Mouse (Mus musculus) thymus, postnatal 0 days (tissue): ENCODE measurements around the gene Ccdc74a. TPM values are rescaled to one million over a fixed set of nuclear protein-coding genes. Genes with fewer than 3 reads are reported as not detected.

Experiments
- DNase-seq: peaks from one replicate; pipeline ENCODE4 v3.0.0-alpha.2; 2015; ENCODE audit warnings: low spot score
- polyA plus RNA-seq: library from polyadenylated mRNA; unstranded; fragments of >200 nt; fragmentation: Nextera tagmentation; extraction: Ambion mirVana; gene quantifications from 2 replicates; pipeline ENCODE4 v1.2.1, GENCODE M21; 2015

The Ccdc74a gene
- polyA plus RNA-seq, 1 experiment from 2014 or later = 1.1 TPM

DNA sequence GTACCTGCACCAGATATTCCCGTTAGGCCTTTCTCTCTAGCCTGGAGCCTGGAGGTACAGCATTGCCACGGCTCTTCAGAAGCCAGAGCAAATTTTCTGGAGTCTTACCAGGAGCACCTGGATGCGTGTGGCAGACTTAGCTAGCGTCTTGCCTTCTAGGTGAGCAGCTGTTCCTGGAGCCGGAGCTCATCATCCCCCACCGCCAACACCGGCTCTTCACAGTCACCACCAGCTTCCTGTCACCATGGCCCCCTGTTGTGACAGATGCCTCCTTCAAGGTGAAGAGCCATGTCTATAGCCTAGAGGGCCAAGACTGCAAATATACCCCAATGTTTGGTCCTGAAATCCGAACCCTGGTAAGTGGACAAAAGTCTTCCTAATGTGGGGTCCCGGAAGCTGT is 5.6 kb upstream of the Ccdc74a start:
- no peak for DNase-seq

DNA sequence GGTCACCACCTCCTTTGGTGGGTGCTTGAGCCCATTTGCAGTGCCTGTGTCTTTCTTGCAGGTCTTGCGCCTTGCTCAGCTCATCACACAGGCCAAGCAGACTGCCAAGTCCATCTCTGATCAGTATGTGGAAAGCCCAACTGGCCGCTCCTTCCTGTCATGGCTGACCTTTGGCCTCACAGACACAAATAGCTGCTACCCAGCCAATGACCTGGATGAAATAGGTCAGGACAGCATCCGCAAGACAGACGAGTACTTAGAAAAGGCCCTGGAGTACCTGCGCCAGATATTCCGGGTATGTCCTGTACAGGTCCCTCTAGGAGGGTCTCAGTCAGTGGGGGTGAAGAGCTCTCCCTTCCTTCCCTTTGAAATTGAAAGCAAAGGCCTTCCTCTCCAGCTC is 5.0 kb upstream of the Ccdc74a start:
- DNase-seq = no peak

DNA sequence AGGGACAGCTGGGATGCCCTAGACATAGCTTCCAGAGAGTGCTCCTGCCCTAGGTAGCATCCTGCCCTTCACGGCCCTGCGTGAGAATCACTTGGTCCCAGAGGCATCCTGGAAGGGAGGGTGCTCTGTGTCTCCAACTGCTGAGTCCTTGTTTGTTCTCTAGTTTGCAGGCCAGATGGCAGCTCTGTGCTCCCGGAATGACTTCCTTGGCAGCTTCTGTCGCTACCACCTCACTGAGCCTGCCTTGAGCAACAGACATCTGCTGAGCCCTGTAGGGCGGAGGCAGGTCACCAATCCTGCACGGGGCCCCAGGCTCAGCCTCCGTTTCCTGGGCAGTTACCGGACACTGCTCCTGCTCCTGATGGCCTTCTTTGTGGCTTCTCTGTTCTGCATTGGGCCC is 4.0 kb upstream of the Ccdc74a start:
- DNase-seq = no peak

DNA sequence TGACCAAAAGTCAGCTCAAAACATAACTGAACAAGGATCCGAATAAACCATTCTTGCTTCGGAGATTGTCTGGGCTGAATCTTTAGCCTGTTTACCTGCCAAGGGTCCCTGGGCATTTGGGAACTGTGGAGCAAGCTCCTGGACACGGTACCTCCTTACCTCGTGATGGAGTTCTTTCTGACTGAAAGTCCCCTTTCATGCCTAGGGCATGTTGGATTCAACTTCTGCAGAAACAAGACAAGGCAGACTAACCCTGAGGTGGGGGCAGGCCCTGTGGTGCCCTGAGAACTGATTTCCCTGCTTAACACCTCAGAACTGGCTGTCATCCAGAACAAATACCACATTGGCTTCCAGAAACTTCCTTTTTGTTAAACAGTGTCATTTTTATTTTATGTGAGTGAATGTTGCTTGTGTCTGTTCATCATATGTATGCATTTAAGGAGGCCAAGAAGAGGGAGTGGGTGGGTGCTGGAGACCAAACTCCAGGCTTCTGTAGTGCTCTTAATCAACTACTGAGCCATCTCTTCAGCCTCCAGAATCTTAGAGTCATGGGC is 2.8 kb upstream of the Ccdc74a start:
- DNase-seq = no peak

DNA sequence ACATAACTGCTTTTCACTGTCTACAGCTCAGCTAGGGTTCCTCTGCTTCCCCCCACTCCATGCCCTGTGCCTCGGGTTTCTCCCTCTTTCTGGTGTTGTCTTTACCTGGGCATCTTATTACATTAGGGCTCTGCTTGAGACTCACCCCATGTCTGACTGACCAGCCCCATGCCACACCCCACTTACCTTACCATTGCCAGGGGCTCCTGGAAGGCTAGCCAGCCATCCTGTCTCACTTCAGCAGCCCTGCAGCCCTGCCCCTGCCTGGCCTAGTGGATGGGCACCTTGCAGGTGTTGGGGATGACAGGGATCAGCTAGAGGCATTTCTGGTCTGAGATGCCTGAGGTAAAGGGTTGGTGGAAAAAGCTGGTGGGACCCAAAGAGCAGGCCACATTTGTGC is 886 bp downstream of the Ccdc74a start:
- no peak for DNase-seq

DNA sequence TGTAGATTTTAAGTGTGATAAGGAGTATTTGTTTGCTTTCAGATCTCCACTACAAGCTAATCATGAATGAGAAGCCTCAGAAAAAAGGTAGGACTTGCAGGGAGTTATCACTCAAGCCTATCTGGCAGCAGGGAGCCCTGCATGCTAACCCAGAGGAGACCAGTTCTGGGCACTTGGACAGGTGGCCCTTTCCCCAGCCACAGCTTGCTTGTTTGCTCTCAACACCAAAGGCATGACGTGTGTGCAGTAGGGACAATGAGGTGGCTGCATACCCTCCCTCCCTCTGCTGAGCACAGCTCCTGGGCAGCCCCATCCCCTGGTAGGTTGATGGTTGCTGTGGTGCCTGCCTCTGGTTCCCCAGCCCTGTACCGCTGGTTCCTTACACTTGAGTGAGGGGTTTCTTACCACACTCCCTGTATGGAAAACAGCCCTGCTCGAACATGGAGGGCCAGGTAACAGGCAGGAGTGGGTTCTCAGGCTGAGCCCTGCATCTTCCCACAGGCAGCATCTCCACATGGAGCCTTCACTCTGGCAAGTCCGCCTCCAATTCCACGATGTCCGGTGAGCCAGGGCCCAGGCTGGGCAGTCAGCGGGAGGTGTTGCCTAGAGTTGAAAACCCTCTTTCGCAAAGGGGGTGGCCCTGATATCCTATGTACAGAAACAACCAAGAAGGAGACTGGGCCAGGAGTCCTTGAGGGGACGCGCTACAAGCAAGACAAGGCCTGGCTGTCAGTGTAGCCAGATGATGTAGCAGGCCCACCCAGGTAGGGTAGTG is 1.5 kb downstream of the Ccdc74a start:
- DNase-seq = no peak

DNA sequence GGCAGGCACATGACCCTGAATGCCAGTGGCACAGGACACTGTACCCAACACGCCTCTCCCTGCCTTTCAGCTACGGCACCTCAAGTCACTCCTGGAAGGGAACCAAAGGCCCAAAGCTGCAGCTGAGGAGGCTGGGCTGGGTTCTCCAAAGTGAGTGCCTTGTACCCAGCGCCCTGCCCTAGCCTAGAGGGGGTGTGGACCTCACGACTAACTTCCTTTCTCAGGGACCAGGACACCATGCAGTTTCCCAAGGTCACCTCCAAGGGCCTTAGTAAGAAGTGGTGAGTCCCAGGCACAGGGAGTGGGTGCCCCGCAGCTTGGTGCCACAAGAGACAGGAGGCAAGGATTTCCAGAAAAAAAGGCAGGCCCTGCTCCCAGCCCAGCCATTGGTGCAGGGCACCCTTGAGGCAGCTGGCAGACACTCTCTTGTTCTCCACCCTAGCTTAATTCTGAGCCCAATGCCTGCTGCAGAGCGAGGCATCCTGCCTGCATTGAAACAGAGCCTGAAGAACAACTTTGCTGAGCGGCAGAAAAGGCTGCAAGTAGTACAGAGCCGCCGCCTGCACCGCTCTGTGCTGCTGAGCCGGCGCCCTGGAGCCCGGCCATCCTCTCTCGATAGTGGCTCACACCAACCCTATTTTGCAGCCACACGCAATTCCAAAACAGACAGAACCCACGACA is 3.8 kb downstream of the Ccdc74a start:
- no peak for DNase-seq

DNA sequence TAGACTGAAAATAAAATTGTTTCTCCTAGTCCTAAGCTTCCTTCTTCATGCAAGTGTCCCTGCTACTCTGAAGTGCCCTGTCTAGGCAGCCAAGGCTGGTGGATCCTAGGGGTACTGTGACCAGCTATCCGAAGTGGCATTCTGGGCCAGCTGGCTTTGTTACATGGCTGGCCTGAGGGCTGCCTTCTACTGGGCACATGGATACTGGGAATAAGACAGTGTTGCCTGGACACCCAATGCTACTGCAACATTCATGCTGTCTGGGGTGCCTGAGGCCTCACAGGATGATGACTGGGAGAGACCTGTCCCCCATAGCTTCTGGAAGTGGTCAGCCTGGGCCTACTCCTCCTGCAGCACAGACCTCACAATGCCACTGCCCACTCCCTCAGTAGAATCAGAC is 4.4 kb downstream of the Ccdc74a start:
- no peak for DNase-seq

DNA sequence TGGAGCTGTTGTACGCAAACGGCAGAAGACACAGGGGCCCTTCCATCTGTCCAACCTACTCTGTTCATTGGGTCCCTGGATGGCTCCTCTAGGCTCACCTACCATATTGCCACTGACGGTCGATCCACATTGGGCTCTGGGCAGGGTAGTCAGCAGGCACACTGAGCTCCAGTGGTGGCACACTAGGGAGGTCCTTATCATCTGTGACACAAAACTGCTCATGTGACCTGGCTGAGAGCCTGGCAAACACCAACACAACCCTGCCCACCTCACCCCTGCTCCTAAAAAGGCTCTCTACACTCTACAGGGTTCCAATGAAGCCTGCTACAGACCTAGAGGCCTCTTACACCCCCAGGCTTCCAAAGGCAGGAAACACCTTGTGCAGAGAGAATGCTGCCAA is 6.3 kb downstream of the Ccdc74a start:
- DNase-seq = no peak

DNA sequence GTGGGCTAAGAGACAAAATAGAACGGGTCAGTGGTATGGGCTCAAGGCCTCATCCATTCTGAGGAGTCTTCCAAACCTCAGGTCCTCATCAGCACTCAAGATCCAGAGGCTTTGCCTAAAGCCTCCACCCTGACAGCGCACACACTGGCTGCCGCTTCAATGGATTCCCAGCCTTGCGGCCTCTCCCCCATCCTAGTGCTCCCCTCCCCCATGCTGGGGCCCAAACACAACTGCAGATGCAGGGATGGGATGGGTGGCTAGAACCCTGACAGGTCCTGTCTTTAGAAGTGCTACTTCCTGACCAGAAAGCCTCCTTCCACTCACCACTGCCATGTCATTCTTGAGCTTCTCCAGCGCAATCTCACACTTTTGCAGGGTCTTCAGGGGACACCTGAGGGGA is 7.3 kb downstream of the Ccdc74a start:
- no peak for DNase-seq

DNA sequence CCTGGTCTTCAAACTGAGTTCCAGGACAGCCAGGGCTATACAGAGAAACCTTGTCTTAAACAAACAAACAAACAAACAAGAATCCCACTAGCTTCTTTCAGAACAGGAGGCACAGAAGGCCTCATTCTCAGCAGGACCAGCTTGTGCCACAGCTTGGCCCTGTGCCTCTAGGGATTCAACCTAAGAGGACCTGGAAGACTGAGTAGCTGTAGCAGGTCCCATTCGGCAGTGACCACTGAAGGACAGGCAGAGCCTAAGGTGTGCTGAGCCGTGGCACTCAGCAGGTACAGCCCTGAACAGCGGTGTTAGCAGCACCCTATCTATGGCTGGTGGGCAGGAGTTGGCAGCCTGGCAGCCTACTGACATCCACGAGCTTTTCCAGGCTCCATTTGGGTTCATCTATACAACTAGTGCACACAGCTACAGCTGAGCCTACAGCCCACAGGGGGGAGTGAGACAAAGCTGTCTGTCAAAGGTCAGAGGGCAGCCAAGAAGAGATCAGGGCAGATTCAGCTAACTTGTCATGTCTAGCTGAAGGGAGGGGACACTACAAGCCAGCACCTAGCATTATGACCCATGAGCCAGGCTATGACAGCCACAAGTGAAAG is 8.0 kb downstream of the Ccdc74a start:
- no peak for DNase-seq

DNA sequence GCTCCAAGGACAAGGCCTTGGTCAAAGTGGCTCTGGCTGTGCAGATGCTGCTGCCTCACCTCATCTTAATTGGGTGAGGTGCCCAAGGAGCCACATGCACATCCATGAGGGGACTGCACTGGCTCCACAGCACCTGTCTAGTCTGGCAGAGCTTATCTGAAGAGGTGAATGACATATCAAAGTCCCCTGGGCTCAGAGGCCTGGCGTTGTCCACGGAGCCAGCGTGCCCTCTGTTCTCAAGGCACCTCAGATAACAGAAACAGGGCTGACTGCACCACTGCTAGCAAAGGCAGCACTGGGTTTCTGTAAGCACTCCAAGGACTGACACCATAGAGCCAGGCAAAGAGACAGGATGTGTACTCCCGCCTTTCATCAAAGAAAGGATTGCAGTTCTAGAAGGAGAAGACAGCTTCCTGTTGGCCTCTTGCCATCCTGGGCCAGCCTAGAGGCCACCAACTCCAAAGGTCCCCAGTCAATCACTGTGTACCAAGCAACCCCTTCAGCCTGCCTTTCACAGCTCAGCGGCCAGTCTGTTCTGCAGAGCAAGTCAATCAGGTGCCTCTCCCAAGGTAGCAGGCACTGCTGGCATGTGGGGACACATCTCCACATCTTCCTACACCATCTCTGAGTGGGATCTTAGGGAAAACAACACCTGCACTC is 10.1 kb downstream of the Ccdc74a start:
- DNase-seq = no peak

DNA sequence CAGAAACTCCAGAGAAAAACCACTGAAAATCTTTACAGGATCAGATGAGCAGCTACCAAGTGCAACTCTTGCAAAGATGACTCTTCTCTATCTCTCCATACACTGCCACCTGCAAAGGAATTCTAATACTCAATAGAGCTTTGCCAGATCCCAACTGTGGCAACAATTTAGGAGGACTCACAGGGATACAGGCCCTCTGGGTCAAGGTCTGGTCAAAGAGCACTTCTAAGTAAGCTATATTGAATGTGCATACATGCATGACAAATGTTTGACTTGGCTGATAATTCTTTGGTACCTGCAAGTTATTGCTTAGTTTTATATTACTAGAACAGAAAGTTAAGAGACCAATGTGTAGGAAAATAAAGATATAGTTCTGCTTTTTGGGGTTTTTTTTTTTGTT is 19.3 kb downstream of the Ccdc74a start:
- DNase-seq = no peak

DNA sequence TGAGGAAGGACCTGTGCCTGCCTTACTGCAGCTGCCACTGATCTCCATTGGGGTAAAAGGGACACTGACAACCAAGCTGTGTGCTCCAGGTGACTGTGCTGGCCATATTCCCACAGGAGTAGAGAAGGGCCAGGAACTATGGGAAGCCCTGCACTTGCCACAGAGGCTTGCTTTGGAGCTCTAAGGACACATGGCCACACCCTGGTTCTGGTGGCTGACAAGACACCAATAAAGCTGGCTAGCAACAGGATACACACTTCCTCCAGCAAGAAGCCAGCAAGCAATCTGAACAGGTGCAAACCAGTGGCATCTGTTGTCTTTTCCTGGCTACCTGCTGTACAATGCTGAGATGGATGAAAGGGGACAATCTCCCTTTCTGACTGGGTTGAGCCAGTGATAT is 23.6 kb downstream of the Ccdc74a start:
- no peak for DNase-seq

DNA sequence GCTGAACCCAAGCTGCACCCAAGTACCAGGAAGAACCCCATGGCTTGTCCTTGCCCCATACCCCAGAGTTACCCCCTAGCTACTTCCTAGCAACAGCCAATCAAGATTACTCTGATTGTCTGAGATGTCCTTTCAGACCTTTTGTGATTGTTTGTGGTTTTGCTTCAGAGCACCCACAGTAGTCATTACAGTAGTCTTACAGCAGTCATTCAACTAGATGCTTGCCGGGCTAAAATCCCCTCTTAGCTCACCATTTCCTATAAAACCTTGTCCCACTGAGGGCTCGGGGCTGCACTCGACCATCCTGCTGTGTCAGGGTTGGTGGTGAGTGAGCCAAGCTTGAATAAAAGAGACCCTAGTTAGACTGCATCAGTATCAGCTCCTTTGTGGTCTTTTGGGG is 48.6 kb downstream of the Ccdc74a start:
- DNase-seq = no peak

Other genes with a start within 250 kb of the Ccdc74a start
- gene Snap29, start 240.5 kb upstream of the Ccdc74a start, polyA plus RNA-seq = 14.1 and 14.8 TPM in 2 replicates
- 29.0 and 31.3 TPM in 2 replicates for gene Pi4ka, start 240.2 kb upstream of the Ccdc74a start, polyA plus RNA-seq
- gene Crkl, start 194.5 kb upstream of the Ccdc74a start, polyA plus RNA-seq = 59.8 and 68.0 TPM in 2 replicates
- gene Aifm3, start 156.9 kb upstream of the Ccdc74a start, polyA plus RNA-seq = 0.40 and 0.42 TPM in 2 replicates
- gene Lztr1, start 137.8 kb upstream of the Ccdc74a start, polyA plus RNA-seq = 30.9 and 36.4 TPM in 2 replicates
- 79.7 and 81.0 TPM in 2 replicates for gene Thap7, start 115.3 kb upstream of the Ccdc74a start, polyA plus RNA-seq
- 0.20 and 0.36 TPM in 2 replicates for gene Lrrc74b, start 85.2 kb upstream of the Ccdc74a start, polyA plus RNA-seq
- 1.4 and 2.0 TPM in 2 replicates for gene P2rx6, start 84.6 kb upstream of the Ccdc74a start, polyA plus RNA-seq
- gene Slc7a4, start 63.3 kb upstream of the Ccdc74a start, polyA plus RNA-seq = 1.5 and 2.1 TPM in 2 replicates
- gene Smpd4, start 27.1 kb upstream of the Ccdc74a start, polyA plus RNA-seq = 17.4 and 21.6 TPM in 2 replicates
- gene Med15, start 86.4 kb downstream of the Ccdc74a start, polyA plus RNA-seq = 31.6 and 36.9 TPM in 2 replicates
- gene Klhl22, start 113.1 kb downstream of the Ccdc74a start, polyA plus RNA-seq = 27.6 and 30.2 TPM in 2 replicates
- gene Scarf2, start 150.8 kb downstream of the Ccdc74a start, polyA plus RNA-seq = 3.6 and 4.3 TPM in 2 replicates
- not detected in 2 replicates for gene B830017H08Rik, start 186.7 kb downstream of the Ccdc74a start, polyA plus RNA-seq
- gene Car15, start 191.9 kb downstream of the Ccdc74a start, polyA plus RNA-seq = 0.83 and 1.3 TPM in 2 replicates
- 0.20 TPM in 1 of 2 replicates, not detected in the other for gene Gm20518, start 245.2 kb downstream of the Ccdc74a start, polyA plus RNA-seq
- 0.05 TPM in 1 of 2 replicates, not detected in the other for gene Tssk1, start 247.8 kb downstream of the Ccdc74a start, polyA plus RNA-seq